Mouse (Mus musculus): ENCODE data around the gene Dhx8. TPM values are rescaled to one million over a fixed set of nuclear protein-coding genes. Genes with fewer than 3 reads are reported as not detected.

Gene Dhx8
- polyA plus RNA-seq, 1 experiment from 2014 or later: 19.5 TPM

- Histone ChIP-seq H3K36me3 (ENCODE audit: control insufficient read depth, insufficient read depth) (peaks cover 45% of the 10 kb centered on the region), H3K9ac (ENCODE audit: low read length) (no peak overlapping the region), H3K27ac (ENCODE audit: low read length) (no peak overlapping the region), H3K4me2 (ENCODE audit: low read depth, low read length) (no peak overlapping the region), H3K27me3 (ENCODE audit: control insufficient read depth, insufficient read depth, low read length) (no peaks in the 10 kb centered on the region; the same call in 1 of the 2 replicates), H3K9me3 (replicated peaks; ENCODE audit: control insufficient read depth, low read length) (no peaks in the 10 kb centered on the region), H3K4me1 (ENCODE audit: control insufficient read depth, insufficient read depth, low read length) (peaks cover 5% of the 10 kb centered on the region), H3K4me3 (ENCODE audit: low read length) (no peak overlapping the region)
- ATAC-seq (replicated peaks; ENCODE audit: extremely low read depth, insufficient read depth, low FRiP score): no peak
- whole genome bisulfite sequencing: 75% methylated on average over 5 of the region's 5 CpGs
Observed at GRCm38 (mm10) chr11:101767326-101767725, 34.6 kb downstream of the Dhx8 start.

- Histone ChIP-seq H3K36me3 (ENCODE audit: control insufficient read depth, insufficient read depth) (peaks cover 40% of the 10 kb centered on the region), H3K4me2 (ENCODE audit: low read depth, low read length) (no peak overlapping the region), H3K4me1 (ENCODE audit: control insufficient read depth, insufficient read depth, low read length) (peaks cover 10% of the 10 kb centered on the region), H3K9ac (ENCODE audit: low read length) (no peak overlapping the region), H3K9me3 (replicated peaks; ENCODE audit: control insufficient read depth, low read length) (no peaks in the 10 kb centered on the region), H3K4me3 (ENCODE audit: low read length) (no peak overlapping the region), H3K27me3 (ENCODE audit: control insufficient read depth, insufficient read depth, low read length) (peaks cover 4% of the 10 kb centered on the region; the same call in 1 of the 2 replicates), H3K27ac (ENCODE audit: low read length) (no peak overlapping the region)
- WGBS: 85% methylated on average over 6 of the region's 6 CpGs
- no peak for ATAC-seq (replicated peaks; ENCODE audit: extremely low read depth, insufficient read depth, low FRiP score)
Observed at GRCm38 (mm10) chr11:101768721-101769120, 36.0 kb downstream of the Dhx8 start.

GRCm38 (mm10) chr11:101770266-101770665, 37.5 kb downstream of the Dhx8 start:
- no peaks in the 10 kb centered on the region for H3K9me3 ChIP-seq (replicated peaks; ENCODE audit: control insufficient read depth, low read length)
- H3K4me2 ChIP-seq (ENCODE audit: low read depth, low read length): no peak overlapping the region
- H3K27me3 ChIP-seq (ENCODE audit: control insufficient read depth, insufficient read depth, low read length): peaks cover 6% of the 10 kb centered on the region; the same call in 1 of the 2 replicates
- no peak overlapping the region for H3K9ac ChIP-seq (ENCODE audit: low read length)
- WGBS: 93% methylated on average over 12 of the region's 12 CpGs
- no peak overlapping the region for H3K4me3 ChIP-seq (ENCODE audit: low read length)
- ATAC-seq (replicated peaks; ENCODE audit: extremely low read depth, insufficient read depth, low FRiP score): no peak
- no peak overlapping the region for H3K27ac ChIP-seq (ENCODE audit: low read length)
- H3K4me1 ChIP-seq (ENCODE audit: control insufficient read depth, insufficient read depth, low read length): peaks cover 10% of the 10 kb centered on the region
- peaks cover 28% of the 10 kb centered on the region for H3K36me3 ChIP-seq (ENCODE audit: control insufficient read depth, insufficient read depth)

DNA sequence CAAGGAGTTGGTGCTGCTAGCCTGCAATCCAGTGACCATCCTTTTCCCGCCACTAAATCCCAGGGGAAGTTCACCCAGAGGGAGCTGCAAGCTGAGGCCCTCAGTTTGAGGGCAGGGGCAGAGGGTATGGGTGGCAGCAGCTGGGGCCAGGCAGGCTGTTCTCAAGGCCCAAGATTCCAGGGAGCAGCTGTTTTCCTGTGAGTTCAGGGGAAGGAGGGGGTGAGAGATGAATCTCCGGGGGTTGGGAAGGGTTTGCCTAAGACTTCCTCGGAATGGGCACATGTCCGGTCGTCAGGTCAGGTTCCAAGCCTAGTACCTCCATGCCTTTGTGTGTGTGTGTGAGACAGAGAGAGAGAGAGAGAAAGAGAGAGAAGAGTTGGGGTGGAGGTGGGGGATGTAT, 39.3 kb downstream of the Dhx8 start:
- Histone ChIP-seq H3K36me3 (ENCODE audit: control insufficient read depth, insufficient read depth) (peaks cover 13% of the 10 kb centered on the region), H3K4me3 (ENCODE audit: low read length) (peak overlapping the region; percentile 51), H3K9me3 (replicated peaks; ENCODE audit: control insufficient read depth, low read length) (no peaks in the 10 kb centered on the region), H3K27me3 (ENCODE audit: control insufficient read depth, insufficient read depth, low read length) (peaks cover 6% of the 10 kb centered on the region; the same call in 1 of the 2 replicates), H3K9ac (ENCODE audit: low read length) (peak overlapping the region; percentile 51; the same call in 1 of the 2 replicates), H3K27ac (ENCODE audit: low read length) (no peak overlapping the region), H3K4me2 (ENCODE audit: low read depth, low read length) (peak overlapping the region; percentile 85), H3K4me1 (ENCODE audit: control insufficient read depth, insufficient read depth, low read length) (peaks cover 10% of the 10 kb centered on the region)
- 0 out of 2 replicates have a peak, but pooled peaks have one; percentile 11 for ATAC-seq (replicated peaks; ENCODE audit: extremely low read depth, insufficient read depth, low FRiP score)
- WGBS: 7% methylated on average over 5 of the region's 5 CpGs

- H3K27ac ChIP-seq (ENCODE audit: low read length): no peak overlapping the region
- under 1% methylated on average over 16 of the region's 16 CpGs for WGBS
- H3K9ac ChIP-seq (ENCODE audit: low read length): peak overlapping the region; percentile 51
- H3K27me3 ChIP-seq (ENCODE audit: control insufficient read depth, insufficient read depth, low read length): peaks cover 6% of the 10 kb centered on the region; the same call in 1 of the 2 replicates
- H3K4me2 ChIP-seq (ENCODE audit: low read depth, low read length): peak overlapping the region; percentile 85
- peaks cover 8% of the 10 kb centered on the region for H3K36me3 ChIP-seq (ENCODE audit: control insufficient read depth, insufficient read depth)
- peak overlapping the region; percentile 51 for H3K4me3 ChIP-seq (ENCODE audit: low read length)
- peak; percentile 93 for ATAC-seq (replicated peaks; ENCODE audit: extremely low read depth, insufficient read depth, low FRiP score)
- peaks cover 10% of the 10 kb centered on the region for H3K4me1 ChIP-seq (ENCODE audit: control insufficient read depth, insufficient read depth, low read length)
- no peaks in the 10 kb centered on the region for H3K9me3 ChIP-seq (replicated peaks; ENCODE audit: control insufficient read depth, low read length)
Observed at GRCm38 (mm10) chr11:101772449-101772848, 39.7 kb downstream of the Dhx8 start.

DNA sequence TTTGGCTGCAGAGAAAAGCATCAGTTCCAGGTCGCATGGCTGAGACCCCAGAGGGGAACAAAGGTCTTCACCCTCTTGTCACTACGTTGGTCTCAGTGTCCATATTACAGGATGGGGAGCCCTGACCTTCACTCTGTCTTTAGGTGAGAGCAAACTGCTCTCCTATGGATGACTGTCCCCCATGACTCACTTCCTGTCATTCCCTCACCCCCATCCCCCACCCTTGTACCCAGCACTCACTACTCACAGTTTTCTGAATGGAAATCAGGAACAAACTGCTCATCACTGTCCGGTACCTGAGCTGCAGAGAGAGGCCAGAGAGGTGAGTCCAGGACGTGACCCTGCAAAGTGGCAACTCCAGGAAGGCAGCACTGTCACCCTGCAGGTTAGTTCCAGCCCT, 44.1 kb downstream of the Dhx8 start:
- 71% methylated on average over 4 of the region's 4 CpGs for WGBS
- ATAC-seq (replicated peaks; ENCODE audit: extremely low read depth, insufficient read depth, low FRiP score): no peak
- H3K27me3 ChIP-seq (ENCODE audit: control insufficient read depth, insufficient read depth, low read length): peaks cover 9% of the 10 kb centered on the region

GRCm38 (mm10) chr11:101783135-101783534, 50.4 kb downstream of the Dhx8 start:
- Histone ChIP-seq H3K9ac (ENCODE audit: low read length) (no peak overlapping the region), H3K27me3 (ENCODE audit: control insufficient read depth, insufficient read depth, low read length) (peaks cover 52% of the 10 kb centered on the region), H3K4me3 (ENCODE audit: low read length) (no peak overlapping the region), H3K9me3 (replicated peaks; ENCODE audit: control insufficient read depth, low read length) (no peaks in the 10 kb centered on the region), H3K4me2 (ENCODE audit: low read depth, low read length) (no peak overlapping the region), H3K27ac (ENCODE audit: low read length) (no peak overlapping the region), H3K4me1 (ENCODE audit: control insufficient read depth, insufficient read depth, low read length) (peaks cover 10% of the 10 kb centered on the region), H3K36me3 (ENCODE audit: control insufficient read depth, insufficient read depth) (no peaks in the 10 kb centered on the region)
- ATAC-seq (replicated peaks; ENCODE audit: extremely low read depth, insufficient read depth, low FRiP score): no peak
- 74% methylated on average over 1 of the region's 1 CpGs for WGBS

More for the DNA sequence above, 44.1 kb downstream of the Dhx8 start:
- peaks cover 10% of the 10 kb centered on the region for H3K4me1 ChIP-seq (ENCODE audit: control insufficient read depth, insufficient read depth, low read length)
- H3K4me2 ChIP-seq (ENCODE audit: low read depth, low read length): no peak overlapping the region
- H3K36me3 ChIP-seq (ENCODE audit: control insufficient read depth, insufficient read depth): no peaks in the 10 kb centered on the region
- H3K9ac ChIP-seq (ENCODE audit: low read length): no peak overlapping the region
- no peak overlapping the region for H3K27ac ChIP-seq (ENCODE audit: low read length)
- no peaks in the 10 kb centered on the region for H3K9me3 ChIP-seq (replicated peaks; ENCODE audit: control insufficient read depth, low read length)
- H3K4me3 ChIP-seq (ENCODE audit: low read length): no peak overlapping the region

DNA sequence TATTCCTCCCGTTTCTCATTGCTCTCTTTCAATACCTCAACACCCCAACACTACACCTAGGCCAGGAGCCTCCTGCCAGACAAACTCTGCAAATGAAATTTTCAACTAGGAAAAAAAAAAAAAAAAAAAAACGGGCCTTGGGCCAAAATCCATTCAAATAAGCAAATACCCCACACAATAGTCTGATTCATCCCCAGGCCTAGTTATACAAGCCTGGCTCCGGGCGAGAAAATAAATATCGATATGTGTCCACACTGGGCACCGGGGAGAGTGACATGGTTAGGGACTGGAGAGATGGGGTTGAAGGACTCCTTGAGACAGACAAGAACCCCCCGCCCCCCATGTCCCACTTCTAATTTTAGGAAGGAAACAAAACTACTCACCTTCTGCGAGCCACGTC, 50.9 kb downstream of the Dhx8 start:
- WGBS: 34% methylated on average over 9 of the region's 9 CpGs
- Histone ChIP-seq H3K27me3 (ENCODE audit: control insufficient read depth, insufficient read depth, low read length) (peaks cover 53% of the 10 kb centered on the region), H3K4me1 (ENCODE audit: control insufficient read depth, insufficient read depth, low read length) (peaks cover 10% of the 10 kb centered on the region), H3K4me3 (ENCODE audit: low read length) (peak overlapping the region; percentile 62), H3K9me3 (replicated peaks; ENCODE audit: control insufficient read depth, low read length) (no peaks in the 10 kb centered on the region), H3K27ac (ENCODE audit: low read length) (no peak overlapping the region), H3K9ac (ENCODE audit: low read length) (no peak overlapping the region; the same call in 1 of the 2 replicates), H3K4me2 (ENCODE audit: low read depth, low read length) (peak overlapping the region; percentile 94; the same call in 1 of the 2 replicates), H3K36me3 (ENCODE audit: control insufficient read depth, insufficient read depth) (no peaks in the 10 kb centered on the region)
- ATAC-seq (replicated peaks; ENCODE audit: extremely low read depth, insufficient read depth, low FRiP score): no peak

DNA sequence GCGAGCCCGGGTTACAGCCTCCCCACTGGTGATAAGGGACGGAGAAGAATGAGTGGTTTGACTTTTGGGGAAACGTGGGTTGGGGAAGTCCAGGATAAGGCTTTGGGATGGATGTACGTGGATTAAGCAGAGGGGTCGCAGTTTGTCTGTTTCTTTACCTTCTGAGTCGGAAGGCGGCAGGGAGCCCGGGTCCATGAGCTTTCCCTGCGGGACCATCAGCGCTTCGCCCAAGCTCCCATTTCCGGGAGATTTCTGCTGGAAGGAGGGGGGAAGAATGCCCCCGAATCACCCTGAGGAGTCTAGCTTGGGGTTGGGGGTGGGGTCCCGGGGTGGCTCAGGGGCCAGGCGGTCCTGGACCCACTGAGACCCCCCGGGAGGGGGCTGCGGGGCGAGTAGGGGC, 51.4 kb downstream of the Dhx8 start:
- peaks cover 53% of the 10 kb centered on the region for H3K27me3 ChIP-seq (ENCODE audit: control insufficient read depth, insufficient read depth, low read length)
- no peaks in the 10 kb centered on the region for H3K9me3 ChIP-seq (replicated peaks; ENCODE audit: control insufficient read depth, low read length)
- no peak overlapping the region for H3K27ac ChIP-seq (ENCODE audit: low read length)
- H3K9ac ChIP-seq (ENCODE audit: low read length): peak overlapping the region; percentile 71
- no peaks in the 10 kb centered on the region for H3K36me3 ChIP-seq (ENCODE audit: control insufficient read depth, insufficient read depth)
- ATAC-seq (replicated peaks; ENCODE audit: extremely low read depth, insufficient read depth, low FRiP score): no peak
- WGBS: 2% methylated on average over 15 of the region's 19 CpGs
- H3K4me3 ChIP-seq (ENCODE audit: low read length): peak overlapping the region; percentile 62
- peak overlapping the region; percentile 94 for H3K4me2 ChIP-seq (ENCODE audit: low read depth, low read length)
- peaks cover 10% of the 10 kb centered on the region for H3K4me1 ChIP-seq (ENCODE audit: control insufficient read depth, insufficient read depth, low read length)
